Mouse (Mus musculus) midbrain, embryonic 15.5 days (tissue): Measurements from ENCODE around the gene Bcas1. TPM values are rescaled to one million over a fixed set of nuclear protein-coding genes. Genes with fewer than 3 reads are reported as not detected.
A peak's percentile ranks its signal among the peaks of the same experiment; 100 is the strongest.

Experiments used
- ATAC-seq: fragments of 200-750 bp; cut with Nextera tagmentation; replicated peaks from 2 replicates; pipeline ENCODE4 v1.8.0; 2017; ENCODE audit warnings: moderate TSS enrichment
- H3K27ac ChIP-seq: fragments of 300-500 bp; sonication (generic); 2 replicates; pipeline ENCODE4 v1.5.1; 2015; ENCODE audit warnings: mild to moderate bottlenecking, inconsistent platforms
- H3K27me3 ChIP-seq: fragments of 300-500 bp; sonication (generic); replicated peaks from 2 replicates; pipeline ENCODE4 v1.6.1; 2015; ENCODE audit warnings: inconsistent platforms
- H3K36me3 ChIP-seq: fragments of 300-500 bp; sonication (generic); replicated peaks from 2 replicates; pipeline ENCODE4 v1.6.1; 2015; ENCODE audit warnings: inconsistent platforms
- H3K4me1 ChIP-seq: fragments of 300-500 bp; sonication (generic); 2 replicates; pipeline ENCODE4 v1.6.1; 2015; ENCODE audit warnings: inconsistent platforms
- H3K4me2 ChIP-seq: fragments of 300-500 bp; sonication (generic); 2 replicates; pipeline ENCODE4 v1.6.1; 2015; ENCODE audit warnings: inconsistent platforms, mild to moderate bottlenecking, moderate library complexity
- H3K4me3 ChIP-seq: fragments of 300-500 bp; sonication (generic); 2 replicates; pipeline ENCODE4 v1.5.1; 2015; ENCODE audit warnings: mild to moderate bottlenecking, inconsistent platforms
- H3K9ac ChIP-seq: fragments of 300-500 bp; sonication (generic); 2 replicates; pipeline ENCODE4 v1.6.1; 2015; ENCODE audit warnings: mild to moderate bottlenecking, inconsistent platforms
- H3K9me3 ChIP-seq: fragments of 300-500 bp; sonication (generic); 2 replicates; pipeline ENCODE4 v1.6.1; 2016; ENCODE audit warnings: inconsistent platforms
- WGBS: fragments of 180-500 bp; shearing (Covaris S2); methylation state at CpG from one replicate; pipeline ENCODE4 v1.1.7; 2015; ENCODE audit warnings: mixed read lengths; 5-methylcytosine and 5-hydroxymethylcytosine counted together
- polyA plus RNA-seq: library from polyadenylated mRNA; unstranded; fragments of >200 nt; fragmentation: Nextera tagmentation; extraction: Ambion mirVana; gene quantifications from 2 replicates; pipeline ENCODE4 v1.2.1, GENCODE M21; 2015

Bcas1 gene
- polyA plus RNA-seq, 1 experiment from 2014 or later, result 9.6 TPM

- WGBS, result 91% methylated on average over 10 of the region's 10 CpGs
- no peak for ATAC-seq
These were observed 54.3 kb downstream of the Bcas1 start for GRCm38 (mm10) chr2:170373391-170373790.

DNA sequence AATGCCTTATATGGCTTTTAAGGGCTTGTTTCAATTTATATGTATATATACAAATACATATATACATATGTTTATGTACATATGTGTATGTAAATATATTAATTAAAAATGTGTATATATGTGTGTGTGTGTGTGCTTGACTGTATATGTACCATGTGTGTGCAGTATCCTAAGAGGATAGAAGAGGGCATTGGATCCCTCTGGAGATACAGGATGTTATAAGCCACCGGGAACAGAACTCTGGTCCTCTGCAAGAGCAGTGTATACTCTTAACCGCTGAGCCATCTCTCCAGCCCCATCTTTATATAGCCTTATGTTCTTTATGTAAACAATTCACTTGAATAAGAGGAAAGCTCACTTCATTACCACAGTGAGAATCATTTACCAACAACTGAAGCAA is 62.0 kb downstream of the Bcas1 start:
- H3K4me3 ChIP-seq, result no peak overlapping the region
- no peaks in the 10 kb centered on the region for H3K4me1 ChIP-seq
- H3K9ac ChIP-seq, result no peak overlapping the region
- no peaks in the 10 kb centered on the region for H3K36me3 ChIP-seq
- no peaks in the 10 kb centered on the region for H3K27me3 ChIP-seq
- H3K9me3 ChIP-seq, result no peaks in the 10 kb centered on the region
- no peak overlapping the region for H3K4me2 ChIP-seq
- no peak for ATAC-seq
- WGBS, result 96% methylated on average over 2 of the region's 2 CpGs
- H3K27ac ChIP-seq, result no peak overlapping the region

More at GRCm38 (mm10) chr2:170373391-170373790, 54.3 kb downstream of the Bcas1 start:
- no peak overlapping the region for H3K27ac ChIP-seq
- no peaks in the 10 kb centered on the region for H3K4me1 ChIP-seq
- H3K27me3 ChIP-seq, result no peaks in the 10 kb centered on the region
- H3K36me3 ChIP-seq, result no peaks in the 10 kb centered on the region
- no peak overlapping the region for H3K9ac ChIP-seq
- H3K9me3 ChIP-seq, result no peaks in the 10 kb centered on the region
- no peak overlapping the region for H3K4me2 ChIP-seq
- H3K4me3 ChIP-seq, result no peak overlapping the region

GRCm38 (mm10) chr2:170365271-170365670 is 62.4 kb downstream of the Bcas1 start:
- H3K4me1 ChIP-seq, result no peaks in the 10 kb centered on the region
- no peak for ATAC-seq

GRCm38 (mm10) chr2:170356667-170357374 is 70.8 kb downstream of the Bcas1 start:
- 0 out of 2 replicates have a peak, but pooled peaks have one; percentile 30 for ATAC-seq
- WGBS, result 57% methylated on average over 16 of the region's 16 CpGs
- no peaks in the 10 kb centered on the region for H3K9me3 ChIP-seq

More at GRCm38 (mm10) chr2:170365271-170365670, 62.4 kb downstream of the Bcas1 start:
- Histone ChIP-seq H3K4me3 (no peak overlapping the region), H3K36me3 (no peaks in the 10 kb centered on the region), H3K4me2 (no peak overlapping the region), H3K9me3 (no peaks in the 10 kb centered on the region), H3K27ac (no peak overlapping the region), H3K9ac (no peak overlapping the region), H3K27me3 (no peaks in the 10 kb centered on the region)
- WGBS, result 76% methylated on average over 3 of the region's 3 CpGs

DNA sequence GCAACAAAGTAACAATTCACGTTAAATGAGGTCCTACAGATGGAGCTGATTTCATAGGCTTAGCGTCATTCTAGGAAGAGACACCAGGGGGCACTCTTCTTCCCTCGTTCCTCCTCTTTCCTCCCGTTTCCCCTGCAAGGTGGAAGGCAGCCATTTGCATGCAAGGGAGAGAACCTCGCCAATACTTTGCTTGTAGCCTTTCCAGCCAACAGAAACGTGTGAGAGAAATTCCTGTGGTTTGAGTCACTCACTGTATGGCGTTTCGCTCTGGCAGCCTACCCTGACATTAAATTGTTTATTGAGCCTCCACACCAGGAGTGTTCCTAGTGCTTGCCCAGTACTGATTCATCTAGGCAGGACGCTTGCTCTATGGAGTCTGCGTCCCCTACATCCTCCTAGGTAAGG is 72.7 kb downstream of the Bcas1 start:
- Histone ChIP-seq H3K27ac (peak overlapping the region; percentile 53; the same call in 1 of the 2 replicates), H3K36me3 (no peaks in the 10 kb centered on the region), H3K4me2 (peak overlapping the region; percentile 46), H3K4me1 (0 out of 2 replicates have a peak, but pooled peaks cover 3% of the 10 kb centered on the region), H3K4me3 (peak overlapping the region; percentile 21; the same call in 1 of the 2 replicates), H3K9me3 (no peaks in the 10 kb centered on the region), H3K9ac (no peak overlapping the region), H3K27me3 (no peaks in the 10 kb centered on the region)
- WGBS, result 12% methylated on average over 10 of the region's 10 CpGs
- peak; percentile 50; the same call in 1 of the 2 replicates for ATAC-seq

More at GRCm38 (mm10) chr2:170356667-170357374, 70.8 kb downstream of the Bcas1 start:
- H3K27me3 ChIP-seq, result no peaks in the 10 kb centered on the region
- H3K27ac ChIP-seq, result no peak overlapping the region
- H3K4me1 ChIP-seq, result 0 out of 2 replicates have a peak, but pooled peaks cover 3% of the 10 kb centered on the region
- H3K4me3 ChIP-seq, result no peak overlapping the region
- H3K9ac ChIP-seq, result no peak overlapping the region
- H3K4me2 ChIP-seq, result no peak overlapping the region
- H3K36me3 ChIP-seq, result no peaks in the 10 kb centered on the region

GRCm38 (mm10) chr2:170352273-170352672 is 75.4 kb downstream of the Bcas1 start:
- H3K4me2 ChIP-seq, result no peak overlapping the region
- no peak overlapping the region for H3K27ac ChIP-seq
- H3K9me3 ChIP-seq, result no peaks in the 10 kb centered on the region
- no peak overlapping the region for H3K4me3 ChIP-seq
- 0 out of 2 replicates have a peak, but pooled peaks cover 3% of the 10 kb centered on the region for H3K4me1 ChIP-seq
- no peaks in the 10 kb centered on the region for H3K36me3 ChIP-seq
- H3K27me3 ChIP-seq, result no peaks in the 10 kb centered on the region
- H3K9ac ChIP-seq, result no peak overlapping the region
- 90% methylated on average over 4 of the region's 4 CpGs for WGBS
- no peak for ATAC-seq

DNA sequence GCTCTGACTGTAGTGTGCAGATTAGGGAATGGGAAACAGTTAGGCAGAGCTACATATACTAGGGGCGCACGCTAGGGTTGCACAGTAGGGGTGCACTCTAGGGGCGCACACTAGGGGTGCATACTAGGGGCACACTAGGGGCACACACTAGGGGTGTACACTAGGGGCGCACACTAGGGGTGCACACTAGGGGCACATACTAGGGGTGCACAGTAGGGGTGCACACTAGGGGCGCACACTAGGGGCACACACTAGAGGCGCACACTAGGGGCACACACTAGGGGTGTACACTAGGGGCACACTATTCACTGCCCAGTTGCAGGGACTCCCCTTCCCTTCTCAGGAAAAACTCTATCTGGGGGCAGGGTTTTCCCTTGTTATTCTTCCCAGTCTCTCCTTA is 75.8 kb downstream of the Bcas1 start:
- no peaks in the 10 kb centered on the region for H3K9me3 ChIP-seq
- no peak overlapping the region for H3K4me2 ChIP-seq
- no peak overlapping the region for H3K27ac ChIP-seq
- H3K36me3 ChIP-seq, result no peaks in the 10 kb centered on the region
- H3K4me1 ChIP-seq, result 0 out of 2 replicates have a peak, but pooled peaks cover 3% of the 10 kb centered on the region
- no peak for ATAC-seq
- no peak overlapping the region for H3K4me3 ChIP-seq
- WGBS, result 89% methylated on average over 6 of the region's 6 CpGs
- no peaks in the 10 kb centered on the region for H3K27me3 ChIP-seq
- H3K9ac ChIP-seq, result no peak overlapping the region

- no peaks in the 10 kb centered on the region for H3K27me3 ChIP-seq
- no peaks in the 10 kb centered on the region for H3K9me3 ChIP-seq
- no peak overlapping the region for H3K9ac ChIP-seq
- H3K4me3 ChIP-seq, result no peak overlapping the region
- peaks cover 11% of the 10 kb centered on the region for H3K4me1 ChIP-seq
- no peak overlapping the region for H3K27ac ChIP-seq
- no peak overlapping the region for H3K4me2 ChIP-seq
- H3K36me3 ChIP-seq, result no peaks in the 10 kb centered on the region
- no peak for ATAC-seq
- WGBS, result 79% methylated on average over 5 of the region's 5 CpGs
These were observed 77.9 kb downstream of the Bcas1 start for GRCm38 (mm10) chr2:170349784-170350183.

DNA sequence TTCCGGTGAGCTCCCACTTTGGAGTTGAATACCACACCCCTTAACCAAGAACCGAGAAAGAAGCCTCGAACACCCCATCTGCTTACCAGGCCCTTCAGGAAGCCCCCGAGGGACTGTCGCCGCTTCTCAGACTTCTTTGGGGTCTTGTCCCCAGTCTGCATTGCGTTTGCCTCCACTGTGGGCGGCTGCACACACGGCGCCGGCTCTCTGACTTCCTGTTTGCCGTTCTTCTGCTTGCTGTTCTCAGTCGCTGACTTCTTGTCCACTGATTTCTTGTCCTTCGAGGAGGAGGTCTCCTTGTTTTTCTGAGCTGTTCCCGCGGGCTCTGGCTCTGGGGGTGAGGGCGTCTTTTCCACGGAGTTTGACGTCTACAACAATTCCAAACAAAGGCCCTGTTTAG is 78.5 kb downstream of the Bcas1 start:
- WGBS, result 89% methylated on average over 19 of the region's 19 CpGs
- ATAC-seq, result no peak
- no peak overlapping the region for H3K9ac ChIP-seq
- no peak overlapping the region for H3K4me3 ChIP-seq
- H3K4me2 ChIP-seq, result no peak overlapping the region
- peaks cover 17% of the 10 kb centered on the region for H3K4me1 ChIP-seq
- H3K9me3 ChIP-seq, result no peaks in the 10 kb centered on the region
- H3K36me3 ChIP-seq, result no peaks in the 10 kb centered on the region
- no peaks in the 10 kb centered on the region for H3K27me3 ChIP-seq
- no peak overlapping the region for H3K27ac ChIP-seq

DNA sequence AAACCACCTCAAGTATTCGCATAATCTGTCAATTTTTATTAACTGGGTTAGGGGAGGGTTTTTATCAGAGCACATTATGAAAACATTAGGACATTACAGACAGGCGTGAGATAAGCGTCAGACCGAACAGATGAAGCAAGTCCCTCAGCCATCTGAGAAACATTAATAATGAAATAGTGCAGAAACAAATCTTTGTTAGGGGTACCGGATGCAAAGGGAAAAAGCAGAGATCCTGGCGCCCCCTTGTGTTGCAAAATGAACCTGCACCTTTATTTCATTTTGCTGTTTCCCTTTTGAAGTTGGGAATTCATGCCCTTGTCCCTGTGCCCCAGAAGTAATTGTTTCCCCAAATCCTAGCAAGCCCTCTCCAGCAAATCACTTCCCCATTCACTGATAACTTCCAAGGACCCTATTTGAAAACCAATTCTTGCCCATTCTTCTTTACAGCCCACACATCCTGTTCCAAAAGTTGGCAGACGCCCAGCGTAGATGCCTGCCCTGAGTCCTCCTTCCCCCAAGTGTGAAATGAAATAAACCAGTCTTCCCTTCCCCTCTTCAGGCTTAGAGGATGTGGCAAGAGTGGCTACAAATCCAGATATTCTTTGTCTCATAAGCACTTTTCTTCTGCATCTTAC is 80.4 kb downstream of the Bcas1 start:
- Histone ChIP-seq H3K4me2 (no peak overlapping the region), H3K27me3 (no peaks in the 10 kb centered on the region), H3K4me3 (no peak overlapping the region), H3K9me3 (no peaks in the 10 kb centered on the region), H3K4me1 (peaks cover 21% of the 10 kb centered on the region), H3K36me3 (no peaks in the 10 kb centered on the region), H3K9ac (no peak overlapping the region), H3K27ac (no peak overlapping the region)
- ATAC-seq, result no peak
- WGBS, result 39% methylated on average over 8 of the region's 8 CpGs

DNA sequence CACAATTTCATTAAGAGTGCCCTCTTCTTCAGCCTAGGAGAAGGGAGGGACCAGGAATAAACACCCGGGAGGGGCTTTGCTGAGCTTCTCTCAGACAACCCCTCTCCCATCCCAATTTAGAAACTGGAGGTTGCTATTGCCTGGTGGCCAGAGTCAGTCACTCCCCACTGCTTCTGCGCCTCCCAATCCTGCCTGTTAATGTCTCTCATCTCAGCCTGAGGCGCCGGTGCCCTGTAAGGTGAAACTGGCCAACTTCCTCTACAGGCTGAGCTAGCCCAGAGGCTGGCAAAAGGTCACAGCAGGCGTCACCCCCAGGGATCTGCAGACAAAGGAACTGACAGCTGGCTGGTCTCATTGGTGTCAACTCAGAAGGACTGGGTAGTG is 82.2 kb downstream of the Bcas1 start:
- Histone ChIP-seq H3K4me1 (peaks cover 21% of the 10 kb centered on the region), H3K4me3 (no peak overlapping the region), H3K27ac (peak overlapping the region; percentile 34; the same call in 1 of the 2 replicates), H3K36me3 (no peaks in the 10 kb centered on the region), H3K4me2 (no peak overlapping the region), H3K27me3 (no peaks in the 10 kb centered on the region), H3K9me3 (no peaks in the 10 kb centered on the region), H3K9ac (no peak overlapping the region)
- whole genome bisulfite sequencing, result 19% methylated on average over 5 of the region's 5 CpGs
- ATAC-seq, result no peak

GRCm38 (mm10) chr2:170344502-170345409 is 82.9 kb downstream of the Bcas1 start:
- no peak overlapping the region for H3K4me2 ChIP-seq
- H3K36me3 ChIP-seq, result no peaks in the 10 kb centered on the region
- peaks cover 21% of the 10 kb centered on the region for H3K4me1 ChIP-seq
- no peak overlapping the region for H3K9ac ChIP-seq
- H3K4me3 ChIP-seq, result no peak overlapping the region
- 25% methylated on average over 17 of the region's 18 CpGs for WGBS
- H3K27ac ChIP-seq, result peak overlapping the region; percentile 58
- ATAC-seq, result no peak
- no peaks in the 10 kb centered on the region for H3K9me3 ChIP-seq
- H3K27me3 ChIP-seq, result no peaks in the 10 kb centered on the region
